Mouse (Mus musculus) layer of hippocampus, postnatal 36 days (tissue): ENCODE data around the gene A630095N17Rik. TPM values are rescaled to one million over a fixed set of nuclear protein-coding genes. Genes with fewer than 3 reads are reported as not detected.

ENCODE experiments used
- DNase-seq, 2 experiments: peaks; one replicate each; pipeline ENCODE4 v3.0.0; 2022
- total RNA-seq, 2 experiments: library from RNA; stranded (reverse); gene quantifications; 2 replicates each; pipeline ENCODE4 v1.2.3; 2021

Gene A630095N17Rik
- total RNA-seq, 2 experiments from 2014 or later = not detected

GRCm38 (mm10) chr1:75213096-75213495 lies 18.8 kb downstream of the A630095N17Rik start:
- DNase-seq = no peak

GRCm38 (mm10) chr1:75212542-75212941 lies 19.4 kb downstream of the A630095N17Rik start:
- DNase-seq = no peak

- no peak for DNase-seq
These were observed 20.7 kb downstream of the A630095N17Rik start for GRCm38 (mm10) chr1:75211141-75211708.

- DNase-seq = peak; percentile 95 to 96
These were observed 21.5 kb downstream of the A630095N17Rik start, which contains the start of the genes Glb1l and Stk16 for GRCm38 (mm10) chr1:75210136-75211087. Glb1l (minus strand) TSS chr1:75210813. Stk16 (plus strand) TSS chr1:75210838.

GRCm38 (mm10) chr1:75208967-75209678 lies 22.8 kb downstream of the A630095N17Rik start:
- no peak for DNase-seq

- no peak for DNase-seq
These were observed 30.7 kb downstream of the A630095N17Rik start for GRCm38 (mm10) chr1:75201236-75201635.

- no peak for DNase-seq
These were observed 39.5 kb downstream of the A630095N17Rik start for GRCm38 (mm10) chr1:75192452-75192851.

GRCm38 (mm10) chr1:75191622-75192402 lies 40.1 kb downstream of the A630095N17Rik start, which contains the start of the genes Ankzf1 and Atg9a:
Ankzf1 (plus strand) TSS chr1:75192151.
Atg9a (minus strand) TSS chr1:75192196.
- peak; percentile 95 to 97 for DNase-seq

- DNase-seq = no peak
These were observed 40.7 kb downstream of the A630095N17Rik start for GRCm38 (mm10) chr1:75191258-75191621.

GRCm38 (mm10) chr1:75190577-75190976 lies 41.3 kb downstream of the A630095N17Rik start:
- DNase-seq = no peak

- no peak for DNase-seq
These were observed 43.9 kb downstream of the A630095N17Rik start for GRCm38 (mm10) chr1:75187914-75188483.

- DNase-seq = no peak
These were observed 44.8 kb downstream of the A630095N17Rik start for GRCm38 (mm10) chr1:75187126-75187525.

GRCm38 (mm10) chr1:75185495-75185894 lies 46.4 kb downstream of the A630095N17Rik start:
- DNase-seq = no peak

- DNase-seq = no peak
These were observed 49.7 kb downstream of the A630095N17Rik start for GRCm38 (mm10) chr1:75182160-75182559.

- no peak for DNase-seq
These were observed 50.5 kb downstream of the A630095N17Rik start for GRCm38 (mm10) chr1:75181377-75181870.

- DNase-seq = no peak
These were observed 51.2 kb downstream of the A630095N17Rik start for GRCm38 (mm10) chr1:75180741-75181140.

GRCm38 (mm10) chr1:75180105-75180590 lies 51.8 kb downstream of the A630095N17Rik start, which contains the start of gene Abcb6:
Abcb6 (minus strand) TSS chr1:75180392.
- DNase-seq = peak; percentile 87 to 90

GRCm38 (mm10) chr1:75179334-75180104 lies 52.4 kb downstream of the A630095N17Rik start:
- peak; percentile 40 to 53 for DNase-seq
